Mouse (Mus musculus): ENCODE results near the gene Tfap2a. TPM values are rescaled to one million over a fixed set of nuclear protein-coding genes. Genes with fewer than 3 reads are reported as not detected.

Gene Tfap2a
- polyA plus RNA-seq, 1 experiment from 2014 or later, result 1.2 TPM

- Histone ChIP-seq H3K9me3 (ENCODE audit: control insufficient read depth, low read depth, low read length) (0 out of 2 replicates have a peak, but pooled peaks cover 6% of the 10 kb centered on the region), H3K4me2 (replicated peaks; ENCODE audit: low read depth, low read length) (no peak overlapping the region), H3K27me3 (ENCODE audit: control insufficient read depth, insufficient read depth, low read length) (peaks cover 55% of the 10 kb centered on the region), H3K9ac (replicated peaks; ENCODE audit: low read depth, low read length) (no peak overlapping the region), H3K27ac (ENCODE audit: low read length) (no peak overlapping the region), H3K4me3 (ENCODE audit: low read depth, low read length) (no peak overlapping the region), H3K4me1 (ENCODE audit: control insufficient read depth, insufficient read depth, low read length) (no peaks in the 10 kb centered on the region), H3K36me3 (ENCODE audit: control insufficient read depth, insufficient read depth, low read length) (no peaks in the 10 kb centered on the region)
- WGBS, result under 1% methylated on average over 19 of the region's 19 CpGs
- ATAC-seq (ENCODE audit: insufficient number of reproducible peaks, insufficient read depth, low FRiP score, low read depth), result no peak
Observed at GRCm38 (mm10) chr13:40744111-40744805, 6.1 kb upstream of the Tfap2a start.

GRCm38 (mm10) chr13:40743221-40743620 lies 5.0 kb upstream of the Tfap2a start:
- Histone ChIP-seq H3K9ac (replicated peaks; ENCODE audit: low read depth, low read length) (no peak overlapping the region), H3K4me3 (ENCODE audit: low read depth, low read length) (no peak overlapping the region), H3K27ac (ENCODE audit: low read length) (no peak overlapping the region), H3K4me2 (replicated peaks; ENCODE audit: low read depth, low read length) (no peak overlapping the region), H3K4me1 (ENCODE audit: control insufficient read depth, insufficient read depth, low read length) (no peaks in the 10 kb centered on the region), H3K36me3 (ENCODE audit: control insufficient read depth, insufficient read depth, low read length) (no peaks in the 10 kb centered on the region), H3K27me3 (ENCODE audit: control insufficient read depth, insufficient read depth, low read length) (peaks cover 65% of the 10 kb centered on the region), H3K9me3 (ENCODE audit: control insufficient read depth, low read depth, low read length) (0 out of 2 replicates have a peak, but pooled peaks cover 6% of the 10 kb centered on the region)
- WGBS, result 17% methylated on average over 4 of the region's 4 CpGs
- ATAC-seq (ENCODE audit: insufficient number of reproducible peaks, insufficient read depth, low FRiP score, low read depth), result no peak

GRCm38 (mm10) chr13:40741841-40742550 lies 3.8 kb upstream of the Tfap2a start:
- Histone ChIP-seq H3K27ac (ENCODE audit: low read length) (no peak overlapping the region), H3K27me3 (ENCODE audit: control insufficient read depth, insufficient read depth, low read length) (peaks cover 76% of the 10 kb centered on the region), H3K4me1 (ENCODE audit: control insufficient read depth, insufficient read depth, low read length) (no peaks in the 10 kb centered on the region), H3K4me3 (ENCODE audit: low read depth, low read length) (no peak overlapping the region), H3K36me3 (ENCODE audit: control insufficient read depth, insufficient read depth, low read length) (no peaks in the 10 kb centered on the region), H3K4me2 (replicated peaks; ENCODE audit: low read depth, low read length) (no peak overlapping the region), H3K9me3 (ENCODE audit: control insufficient read depth, low read depth, low read length) (0 out of 2 replicates have a peak, but pooled peaks cover 6% of the 10 kb centered on the region), H3K9ac (replicated peaks; ENCODE audit: low read depth, low read length) (no peak overlapping the region)
- 3% methylated on average over 25 of the region's 25 CpGs for WGBS
- ATAC-seq (ENCODE audit: insufficient number of reproducible peaks, insufficient read depth, low FRiP score, low read depth), result no peak

GRCm38 (mm10) chr13:40741436-40741835 lies 3.3 kb upstream of the Tfap2a start:
- ATAC-seq (ENCODE audit: insufficient number of reproducible peaks, insufficient read depth, low FRiP score, low read depth), result no peak
- H3K27me3 ChIP-seq (ENCODE audit: control insufficient read depth, insufficient read depth, low read length), result peaks cover 80% of the 10 kb centered on the region
- 0 out of 2 replicates have a peak, but pooled peaks cover 6% of the 10 kb centered on the region for H3K9me3 ChIP-seq (ENCODE audit: control insufficient read depth, low read depth, low read length)

GRCm38 (mm10) chr13:40740727-40741360 lies 2.7 kb upstream of the Tfap2a start:
- Histone ChIP-seq H3K4me3 (ENCODE audit: low read depth, low read length) (no peak overlapping the region), H3K4me2 (replicated peaks; ENCODE audit: low read depth, low read length) (no peak overlapping the region), H3K9me3 (ENCODE audit: control insufficient read depth, low read depth, low read length) (0 out of 2 replicates have a peak, but pooled peaks cover 3% of the 10 kb centered on the region), H3K27ac (ENCODE audit: low read length) (no peak overlapping the region), H3K36me3 (ENCODE audit: control insufficient read depth, insufficient read depth, low read length) (no peaks in the 10 kb centered on the region), H3K27me3 (ENCODE audit: control insufficient read depth, insufficient read depth, low read length) (peaks cover 82% of the 10 kb centered on the region), H3K9ac (replicated peaks; ENCODE audit: low read depth, low read length) (no peak overlapping the region), H3K4me1 (ENCODE audit: control insufficient read depth, insufficient read depth, low read length) (no peaks in the 10 kb centered on the region)
- WGBS, result 3% methylated on average over 18 of the region's 19 CpGs
- no peak for ATAC-seq (ENCODE audit: insufficient number of reproducible peaks, insufficient read depth, low FRiP score, low read depth)

More at GRCm38 (mm10) chr13:40741436-40741835, 3.3 kb upstream of the Tfap2a start:
- no peaks in the 10 kb centered on the region for H3K4me1 ChIP-seq (ENCODE audit: control insufficient read depth, insufficient read depth, low read length)
- H3K27ac ChIP-seq (ENCODE audit: low read length), result no peak overlapping the region
- 2% methylated on average over 7 of the region's 7 CpGs for WGBS
- H3K4me3 ChIP-seq (ENCODE audit: low read depth, low read length), result no peak overlapping the region
- H3K36me3 ChIP-seq (ENCODE audit: control insufficient read depth, insufficient read depth, low read length), result no peaks in the 10 kb centered on the region
- no peak overlapping the region for H3K9ac ChIP-seq (replicated peaks; ENCODE audit: low read depth, low read length)
- no peak overlapping the region for H3K4me2 ChIP-seq (replicated peaks; ENCODE audit: low read depth, low read length)

- Histone ChIP-seq H3K4me1 (ENCODE audit: control insufficient read depth, insufficient read depth, low read length) (no peaks in the 10 kb centered on the region), H3K9me3 (ENCODE audit: control insufficient read depth, low read depth, low read length) (no peaks in the 10 kb centered on the region), H3K27me3 (ENCODE audit: control insufficient read depth, insufficient read depth, low read length) (peaks cover 78% of the 10 kb centered on the region), H3K4me3 (ENCODE audit: low read depth, low read length) (no peak overlapping the region), H3K9ac (replicated peaks; ENCODE audit: low read depth, low read length) (no peak overlapping the region), H3K4me2 (replicated peaks; ENCODE audit: low read depth, low read length) (no peak overlapping the region), H3K36me3 (ENCODE audit: control insufficient read depth, insufficient read depth, low read length) (no peaks in the 10 kb centered on the region), H3K27ac (ENCODE audit: low read length) (no peak overlapping the region)
- 3% methylated on average over 10 of the region's 10 CpGs for WGBS
- ATAC-seq (ENCODE audit: insufficient number of reproducible peaks, insufficient read depth, low FRiP score, low read depth), result no peak
Observed at GRCm38 (mm10) chr13:40739901-40740300, 1.7 kb upstream of the Tfap2a start.

GRCm38 (mm10) chr13:40739121-40739650 lies 1.0 kb upstream of the Tfap2a start:
- ATAC-seq (ENCODE audit: insufficient number of reproducible peaks, insufficient read depth, low FRiP score, low read depth), result no peak
- H3K4me1 ChIP-seq (ENCODE audit: control insufficient read depth, insufficient read depth, low read length), result no peaks in the 10 kb centered on the region
- no peak overlapping the region for H3K9ac ChIP-seq (replicated peaks; ENCODE audit: low read depth, low read length)
- no peak overlapping the region for H3K4me3 ChIP-seq (ENCODE audit: low read depth, low read length)
- WGBS, result 2% methylated on average over 17 of the region's 17 CpGs
- H3K9me3 ChIP-seq (ENCODE audit: control insufficient read depth, low read depth, low read length), result no peaks in the 10 kb centered on the region
- peaks cover 78% of the 10 kb centered on the region for H3K27me3 ChIP-seq (ENCODE audit: control insufficient read depth, insufficient read depth, low read length)
- H3K4me2 ChIP-seq (replicated peaks; ENCODE audit: low read depth, low read length), result no peak overlapping the region
- H3K27ac ChIP-seq (ENCODE audit: low read length), result no peak overlapping the region
- H3K36me3 ChIP-seq (ENCODE audit: control insufficient read depth, insufficient read depth, low read length), result no peaks in the 10 kb centered on the region

GRCm38 (mm10) chr13:40737761-40738160 lies 415 bp downstream of the Tfap2a start:
- Histone ChIP-seq H3K4me3 (ENCODE audit: low read depth, low read length) (peak overlapping the region; percentile 0; the same call in 1 of the 2 replicates), H3K36me3 (ENCODE audit: control insufficient read depth, insufficient read depth, low read length) (no peaks in the 10 kb centered on the region), H3K27me3 (ENCODE audit: control insufficient read depth, insufficient read depth, low read length) (peaks cover 74% of the 10 kb centered on the region), H3K4me1 (ENCODE audit: control insufficient read depth, insufficient read depth, low read length) (0 out of 2 replicates have a peak, but pooled peaks cover 4% of the 10 kb centered on the region), H3K9me3 (ENCODE audit: control insufficient read depth, low read depth, low read length) (no peaks in the 10 kb centered on the region), H3K9ac (replicated peaks; ENCODE audit: low read depth, low read length) (no peak overlapping the region), H3K4me2 (replicated peaks; ENCODE audit: low read depth, low read length) (no peak overlapping the region), H3K27ac (ENCODE audit: low read length) (no peak overlapping the region)
- WGBS, result under 1% methylated on average over 22 of the region's 22 CpGs
- no peak for ATAC-seq (ENCODE audit: insufficient number of reproducible peaks, insufficient read depth, low FRiP score, low read depth)
